Mouse (Mus musculus) spleen, postnatal 36 days (tissue): ENCODE measurements around the gene Smg1.
A peak's percentile ranks its signal among the peaks of the same experiment; 100 is the strongest.

Experiments used
- DNase-seq, 2 experiments: peaks; one replicate each; pipeline ENCODE4 v3.0.0; 2022; ENCODE audit warnings: low spot score in 2 of 2, mixed read lengths in 1 of 2

The Smg1 gene

DNA sequence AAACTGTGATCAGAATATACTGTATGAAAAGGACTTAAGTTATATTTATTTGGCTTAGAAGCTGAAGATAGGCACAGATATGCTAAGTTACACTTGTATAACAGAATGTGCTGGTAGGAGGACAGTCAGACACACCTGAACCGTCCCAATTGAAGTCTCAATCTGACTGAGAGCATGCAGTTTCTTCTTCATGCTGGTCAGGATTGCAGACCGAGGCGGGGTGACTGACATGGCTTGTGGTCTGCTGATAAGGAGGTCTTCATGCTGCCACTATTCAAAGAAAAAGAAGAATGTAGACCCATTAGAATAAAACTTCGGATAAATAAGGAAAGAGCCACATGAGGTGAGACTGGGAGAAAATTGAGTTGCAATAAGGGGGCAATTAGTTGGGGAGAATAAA lies 100.3 kb downstream of the Smg1 start:
- DNase-seq: no peak

DNA sequence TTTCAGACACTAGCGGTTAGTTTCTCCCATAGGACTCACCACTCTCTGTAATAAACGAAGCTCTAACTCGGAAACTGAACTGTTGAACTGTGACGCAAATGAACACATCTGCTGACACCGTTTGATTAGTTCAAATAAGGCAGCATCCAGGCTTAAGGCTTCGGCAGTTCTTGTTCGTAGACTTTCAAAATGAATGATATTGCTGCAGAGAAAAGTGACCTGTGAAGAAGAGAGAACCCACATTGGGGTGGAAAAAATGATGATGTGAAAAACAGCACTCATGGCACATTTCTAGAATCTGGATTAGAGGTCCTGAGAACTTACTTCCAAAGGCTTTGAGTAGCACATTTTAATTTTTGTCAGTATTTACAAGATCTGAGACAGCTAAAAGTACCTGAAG lies 102.2 kb downstream of the Smg1 start:
- no peak for DNase-seq

DNA sequence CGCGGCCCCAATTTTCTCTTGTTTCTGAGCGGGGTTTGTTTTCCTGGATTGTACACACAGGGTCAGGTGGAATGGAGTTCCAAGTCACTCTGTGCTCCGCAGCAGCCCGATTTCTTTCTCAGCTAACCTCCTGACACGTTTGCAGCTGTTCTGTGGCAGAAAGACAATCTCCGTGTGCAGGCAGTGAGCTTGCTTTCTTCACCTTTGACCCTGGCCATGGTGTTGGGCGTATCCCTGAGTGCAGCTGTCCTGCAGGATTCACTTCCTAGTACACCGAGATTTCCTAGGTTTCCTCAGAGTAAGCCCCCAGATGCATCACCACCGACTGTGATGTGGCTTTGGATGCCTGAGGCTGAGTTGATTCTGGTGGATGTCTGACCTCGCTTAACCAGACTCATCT lies 108.3 kb downstream of the Smg1 start:
- no peak for DNase-seq

DNA sequence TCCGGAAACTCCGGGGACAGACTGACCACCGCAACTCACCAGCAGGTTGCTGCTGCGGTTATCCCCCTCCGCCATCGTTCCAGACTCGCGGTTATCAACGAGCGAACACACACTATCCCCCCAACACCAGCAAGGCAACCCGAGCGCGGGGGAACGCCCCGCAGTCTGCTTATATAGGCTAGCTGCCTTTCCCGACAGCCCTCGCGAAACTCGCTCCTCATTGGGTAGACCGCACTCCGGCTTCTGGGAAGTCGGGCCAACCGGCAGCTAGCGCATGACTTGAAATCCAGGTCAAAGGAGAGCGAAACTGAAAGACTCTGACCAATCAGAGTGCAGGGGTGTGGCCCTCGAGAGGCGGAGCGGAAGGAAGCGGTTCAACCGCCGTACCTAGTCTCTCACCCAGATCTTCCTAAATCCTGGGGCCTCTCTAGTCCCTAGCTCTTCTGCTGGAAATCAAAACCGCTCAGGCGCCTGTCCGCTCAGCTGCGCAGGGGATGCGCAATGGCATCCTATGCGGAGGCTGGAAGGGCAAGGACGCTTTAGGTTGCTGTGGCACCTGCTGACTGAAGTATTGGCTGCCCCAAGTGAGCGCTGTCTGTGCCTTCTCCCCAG lies 113.9 kb downstream of the Smg1 start, which contains the start of gene Arl6ip1:
Arl6ip1 (minus strand) TSS at position 233 of the 612 bp plus-strand sequence.
- DNase-seq: peak; percentile 99

DNA sequence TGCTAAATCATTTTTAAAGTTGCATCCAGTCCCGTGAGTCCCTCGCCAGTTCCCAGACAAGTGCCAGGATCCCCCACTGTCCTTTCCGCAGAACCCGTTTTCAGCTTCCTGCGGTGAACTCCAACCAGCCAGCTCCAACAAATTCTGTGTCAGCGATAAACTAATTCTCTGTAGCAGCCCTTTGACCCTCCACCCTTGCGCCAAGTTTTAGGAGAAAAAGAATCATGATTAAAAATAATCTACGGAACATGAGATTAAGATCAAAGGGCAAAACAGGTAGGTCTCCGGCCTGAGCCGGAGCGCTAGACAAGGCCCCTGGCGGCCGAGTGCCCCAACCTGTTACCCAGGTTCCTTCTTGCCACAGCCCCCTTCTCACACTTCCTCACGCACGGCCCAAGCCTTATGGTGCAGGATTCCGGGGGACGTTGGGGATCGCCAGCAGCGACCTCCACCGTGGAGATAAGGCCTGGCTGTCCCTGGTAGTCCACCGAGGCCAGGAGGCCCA lies 114.5 kb downstream of the Smg1 start:
- no peak for DNase-seq

DNA sequence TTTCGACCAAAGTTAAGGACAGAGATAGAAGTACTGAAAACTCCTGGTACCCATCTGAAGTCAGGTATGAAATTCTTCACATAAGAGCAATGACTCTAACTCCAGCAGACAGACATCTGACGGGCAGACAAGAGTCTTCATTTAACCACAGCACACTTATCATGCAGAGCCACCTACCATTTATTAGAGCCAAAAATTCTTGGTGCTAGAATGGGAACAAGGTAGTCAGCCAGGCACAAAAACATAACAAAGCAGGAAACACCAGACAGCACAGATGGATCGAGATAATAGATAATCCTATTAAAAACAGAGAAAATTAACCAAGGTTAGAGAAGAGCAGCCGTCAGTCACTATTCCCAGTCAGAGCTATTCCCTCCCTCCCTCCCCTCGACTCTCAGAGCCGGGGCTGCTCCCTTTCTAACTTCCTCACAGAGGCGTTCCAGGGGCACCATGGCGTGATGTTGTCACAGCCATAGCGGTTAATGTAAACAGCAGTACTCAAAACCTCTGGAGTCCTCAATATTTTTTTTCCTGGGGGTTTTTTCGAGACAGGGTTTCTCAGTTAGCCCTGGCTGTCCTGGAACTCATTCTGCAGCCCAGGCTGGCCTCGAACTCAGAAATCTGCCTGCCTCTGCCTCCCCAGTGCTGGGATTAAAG lies 117.1 kb downstream of the Smg1 start:
- no peak for DNase-seq

DNA sequence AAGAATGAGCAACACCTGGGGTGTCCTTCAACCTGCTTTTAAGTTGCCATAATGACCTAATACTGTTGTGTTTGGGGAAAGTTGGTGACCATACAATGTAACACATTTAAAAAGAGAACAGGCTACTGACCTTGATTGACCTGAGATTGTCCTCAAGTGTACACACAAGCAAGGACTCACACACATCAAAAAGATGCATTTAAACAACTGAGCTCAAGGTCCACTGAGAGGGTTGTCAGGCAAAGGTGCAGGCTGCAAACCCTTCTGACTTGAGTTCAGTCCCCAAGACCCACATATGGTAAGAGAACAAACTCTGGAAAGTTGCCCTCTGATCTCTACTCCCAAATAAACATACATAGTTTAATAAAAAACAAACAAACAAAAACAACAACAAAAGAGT lies 117.7 kb downstream of the Smg1 start:
- DNase-seq: no peak

DNA sequence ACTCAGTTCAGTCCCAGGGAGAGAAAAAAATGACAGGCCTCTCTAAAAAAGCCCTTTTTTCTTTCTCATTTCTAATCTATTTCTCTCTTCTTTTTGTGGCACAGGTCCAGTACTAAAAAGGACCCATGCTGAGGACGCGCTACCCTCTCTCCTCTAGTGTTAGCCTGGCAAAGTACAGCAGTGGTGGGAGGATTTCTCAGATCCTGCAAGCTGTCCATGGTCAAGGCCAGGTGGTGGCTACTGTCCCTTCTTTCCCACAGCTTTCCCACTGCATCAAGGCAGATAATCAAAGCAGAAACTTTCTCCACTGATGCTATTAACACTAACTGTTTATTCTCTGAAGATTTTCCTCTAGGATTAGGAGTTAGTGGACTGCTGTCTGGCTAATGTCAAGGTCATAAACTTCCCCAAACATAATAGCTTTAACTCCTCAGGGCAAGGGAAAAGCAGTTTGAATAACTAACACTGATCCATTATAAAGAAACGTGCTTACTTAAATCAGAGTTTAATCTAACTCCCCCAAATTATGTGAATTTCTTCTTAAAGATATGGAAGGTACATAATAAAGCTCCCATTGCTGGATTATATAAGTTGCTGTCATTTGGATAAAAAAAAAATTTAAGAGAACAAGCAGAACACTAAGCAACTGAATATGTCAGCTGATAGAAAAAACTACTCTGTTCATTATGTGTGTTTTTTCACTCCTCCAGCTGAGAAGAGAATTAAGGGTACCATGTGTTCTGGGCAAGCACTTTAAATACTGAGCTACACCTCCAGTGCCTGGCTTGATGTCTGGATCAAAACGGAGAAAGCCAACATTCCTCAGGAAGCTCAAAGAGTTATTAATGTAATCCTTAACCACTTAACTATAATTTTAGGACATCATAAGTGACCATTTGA lies 119.7 kb downstream of the Smg1 start:
- DNase-seq: no peak

DNA sequence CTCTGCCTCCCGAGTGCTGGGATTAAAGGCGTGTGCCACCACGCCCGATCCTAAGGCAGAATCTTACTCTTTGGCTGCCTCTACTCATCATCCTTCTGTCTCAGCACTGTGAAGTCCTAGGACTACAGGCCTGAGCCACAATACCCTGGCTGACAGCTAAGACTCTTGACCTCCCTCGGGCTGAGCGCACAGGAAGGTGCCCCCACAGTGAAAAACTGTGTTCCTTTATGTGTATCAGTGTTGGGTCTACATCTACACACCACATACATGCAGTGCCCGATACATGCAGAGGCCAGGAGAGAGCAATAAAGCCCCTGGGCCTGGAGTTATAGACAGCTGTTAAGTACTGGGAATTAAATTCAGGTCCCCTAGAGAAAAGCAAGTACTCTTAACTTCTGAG lies 121.2 kb downstream of the Smg1 start:
- no peak for DNase-seq

DNA sequence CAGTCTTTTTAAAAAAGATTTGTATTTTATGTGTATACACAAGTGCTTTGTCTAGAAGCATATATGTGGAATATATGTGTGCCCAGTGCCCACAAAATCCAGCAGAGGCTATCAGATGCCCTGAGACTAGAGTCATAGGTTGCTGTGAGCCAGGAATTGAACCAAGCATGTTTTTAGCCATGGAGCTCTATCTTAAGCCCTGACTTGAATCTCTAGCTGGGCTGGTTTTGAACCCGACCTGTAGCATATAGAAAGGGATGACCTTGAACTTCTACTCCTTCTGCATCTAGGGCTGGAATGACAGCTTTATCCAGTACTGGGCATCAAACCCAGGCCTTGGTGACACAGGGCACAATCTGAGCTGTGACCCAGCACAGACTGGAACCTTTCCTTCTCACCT lies 122.8 kb downstream of the Smg1 start:
- no peak for DNase-seq

DNA sequence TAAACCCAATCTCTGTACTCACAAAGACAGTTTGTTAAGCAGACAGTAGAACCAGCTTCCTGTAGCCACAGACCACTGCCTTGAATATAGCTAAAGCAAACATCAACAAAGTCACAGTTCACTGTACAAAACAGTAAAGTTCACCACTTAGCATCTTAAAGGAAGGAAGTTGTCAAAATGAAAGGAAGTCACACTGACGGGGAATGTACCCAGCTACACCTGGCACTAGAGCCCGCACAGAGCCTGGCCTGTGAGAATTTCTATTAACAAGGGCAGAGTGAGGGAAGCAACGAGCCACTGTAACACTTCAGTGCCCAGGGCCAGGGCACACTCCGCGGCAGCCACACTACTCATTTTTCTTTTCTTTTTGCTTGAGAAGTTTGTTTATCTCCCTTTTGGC lies 123.5 kb downstream of the Smg1 start:
- DNase-seq: peak; percentile 81 to 82

DNA sequence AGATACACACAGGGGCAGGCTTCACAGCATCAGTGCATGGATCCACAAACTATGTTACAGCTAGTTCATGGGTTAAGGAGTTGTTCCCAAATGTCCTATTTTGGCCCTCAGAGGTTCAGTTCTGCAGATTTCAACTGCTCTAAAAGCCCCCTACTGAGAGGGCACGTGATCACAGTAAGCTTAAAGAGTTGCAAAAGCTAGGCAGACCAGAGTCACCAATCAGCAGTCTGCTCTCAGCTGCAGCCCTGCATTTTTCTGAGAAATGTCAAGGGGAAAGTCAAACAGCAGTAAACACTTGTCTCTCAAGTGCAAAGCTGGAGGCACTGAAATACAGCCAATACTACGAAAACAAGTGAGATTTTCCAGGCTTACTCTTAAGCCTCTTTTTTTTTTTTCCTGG lies 124.3 kb downstream of the Smg1 start:
- peak; percentile 24 to 33 for DNase-seq

DNA sequence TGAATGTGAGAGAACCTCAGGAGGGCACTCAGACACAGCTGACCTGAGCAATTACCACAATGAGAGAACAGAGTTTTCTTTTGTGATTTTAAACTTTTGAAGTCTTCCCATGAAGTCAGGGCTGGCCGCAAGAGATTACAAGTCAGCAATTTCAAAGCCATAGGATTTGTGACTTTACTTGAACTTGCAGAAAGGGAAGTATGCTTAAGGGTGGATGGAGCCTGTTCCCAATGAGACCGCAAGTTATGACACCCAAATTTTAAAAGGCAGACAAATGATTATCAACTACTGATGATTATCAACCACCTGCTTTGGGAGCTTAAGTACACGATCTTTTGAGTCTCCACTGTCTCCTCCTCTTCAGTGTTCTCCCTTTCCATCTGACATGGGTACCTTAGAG lies 125.0 kb downstream of the Smg1 start:
- no peak for DNase-seq

DNA sequence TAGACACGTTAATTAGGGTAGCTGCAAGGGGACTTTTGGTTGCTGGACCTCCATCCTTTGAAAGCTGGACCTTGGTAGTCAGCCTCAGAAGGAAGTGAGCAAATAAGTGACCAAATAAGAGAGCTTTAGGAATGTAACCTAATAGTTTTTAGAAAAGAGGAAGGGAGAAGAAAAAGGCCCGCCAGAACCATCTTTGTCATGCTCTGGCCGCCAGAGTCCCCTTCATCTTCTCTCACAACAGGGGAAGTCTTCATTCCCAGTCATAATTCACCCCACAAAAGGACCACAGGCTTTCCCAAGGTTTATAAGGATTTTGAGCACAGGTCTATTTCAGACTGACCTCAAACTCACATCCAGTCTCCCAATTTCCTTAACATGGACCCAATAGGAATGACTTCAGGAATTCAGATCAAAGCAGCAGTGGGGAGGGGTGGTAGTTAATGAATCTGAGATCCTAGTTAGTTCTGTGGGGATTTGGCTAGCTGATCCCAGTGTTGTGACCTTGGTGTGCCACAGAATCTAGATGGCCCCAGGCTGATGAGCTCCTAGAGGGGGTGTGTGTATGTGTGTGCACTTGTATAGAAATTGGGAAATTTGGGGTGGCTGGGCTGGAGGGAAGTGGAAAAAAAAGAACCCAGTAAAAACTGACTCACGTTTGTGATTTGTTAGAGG lies 125.8 kb downstream of the Smg1 start:
- no peak for DNase-seq

DNA sequence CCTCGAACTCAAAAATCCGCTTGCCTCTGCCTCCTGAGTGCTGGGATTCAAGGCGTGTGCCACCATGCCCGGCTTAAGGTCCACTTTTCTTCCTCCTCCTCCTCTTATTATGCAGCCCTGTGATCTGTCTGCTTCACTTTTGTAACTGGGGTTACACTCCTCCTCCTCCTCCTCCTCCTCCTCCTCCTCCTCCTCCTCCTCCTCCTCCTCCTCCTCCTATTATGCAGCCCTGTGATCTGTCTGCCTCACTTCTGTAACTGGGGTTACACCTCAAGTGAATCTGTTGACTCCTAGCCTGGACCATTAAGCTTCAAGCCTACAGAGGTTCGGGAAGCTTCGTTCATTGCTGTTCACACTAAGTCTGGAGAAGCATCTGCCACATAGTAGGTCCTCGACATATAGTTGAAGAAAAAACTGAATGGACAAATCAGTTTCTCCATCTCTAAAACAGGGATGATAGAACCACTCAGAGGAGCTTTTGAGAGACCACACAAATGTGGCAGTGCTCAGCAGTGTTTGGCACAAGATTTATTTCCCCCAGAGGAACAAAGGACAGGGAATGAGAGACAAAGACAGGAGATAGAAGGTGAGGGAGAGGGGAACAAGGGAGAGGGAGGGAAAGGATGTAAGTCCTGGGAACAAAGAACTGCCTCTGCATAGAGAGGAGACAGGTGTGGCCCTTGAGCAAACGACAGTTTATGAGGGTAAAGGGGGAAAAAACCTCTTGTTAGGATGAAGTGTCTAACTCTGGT lies 126.5 kb downstream of the Smg1 start:
- no peak for DNase-seq

DNA sequence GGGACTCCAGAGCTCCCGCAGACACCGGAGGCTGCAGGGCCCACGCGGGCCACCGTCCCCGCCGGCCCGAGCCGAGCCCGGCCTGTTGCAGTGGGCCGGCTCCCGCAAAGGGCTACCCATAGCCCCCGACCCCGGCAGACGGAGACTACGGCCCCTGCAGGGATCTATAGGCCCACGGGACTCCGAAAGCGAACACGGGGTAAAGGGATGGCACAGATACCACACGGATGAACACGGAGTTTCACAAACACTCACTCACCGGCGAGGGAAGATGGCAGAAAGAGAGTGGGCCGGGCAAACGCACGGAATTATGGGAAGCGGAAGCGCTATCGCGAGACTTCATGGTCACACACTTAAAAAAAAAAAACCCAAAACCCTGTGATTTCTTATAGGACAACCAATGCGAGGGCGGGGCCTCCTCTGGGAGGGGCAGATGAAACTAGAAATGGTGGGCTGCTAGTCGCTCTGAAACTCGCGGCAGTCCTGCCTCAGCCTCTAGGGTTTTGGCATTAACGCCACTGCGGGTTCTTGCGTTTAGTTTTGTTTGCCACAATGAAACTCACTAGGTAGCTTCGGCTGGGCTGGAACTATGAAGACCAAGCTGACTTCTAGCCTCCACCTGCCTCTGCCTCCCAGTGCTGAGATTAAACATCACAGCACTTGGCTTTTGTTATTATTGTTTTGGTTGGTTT lies 127.4 kb downstream of the Smg1 start, which contains the start of gene Rps15a:
Rps15a (minus strand) TSS at position 312 of the 692 bp plus-strand sequence.
- DNase-seq: peak; percentile 92 to 96

DNA sequence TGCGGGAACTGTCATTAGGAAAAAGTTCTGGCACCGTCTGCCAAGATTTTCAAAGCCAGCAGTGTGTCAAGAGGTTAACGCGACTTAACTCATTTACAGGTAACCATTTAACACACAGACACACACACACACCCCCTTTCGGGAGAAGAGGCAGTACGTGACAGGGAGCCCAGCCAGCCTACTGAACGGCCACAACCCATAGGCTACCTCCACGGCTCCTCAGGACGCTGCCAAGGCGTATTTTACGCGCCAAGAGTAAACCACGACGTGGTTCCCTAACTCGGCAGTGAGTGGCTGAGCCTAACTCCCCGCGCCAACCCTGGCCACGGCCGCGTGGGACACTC lies 128.0 kb downstream of the Smg1 start:
- DNase-seq: no peak

DNA sequence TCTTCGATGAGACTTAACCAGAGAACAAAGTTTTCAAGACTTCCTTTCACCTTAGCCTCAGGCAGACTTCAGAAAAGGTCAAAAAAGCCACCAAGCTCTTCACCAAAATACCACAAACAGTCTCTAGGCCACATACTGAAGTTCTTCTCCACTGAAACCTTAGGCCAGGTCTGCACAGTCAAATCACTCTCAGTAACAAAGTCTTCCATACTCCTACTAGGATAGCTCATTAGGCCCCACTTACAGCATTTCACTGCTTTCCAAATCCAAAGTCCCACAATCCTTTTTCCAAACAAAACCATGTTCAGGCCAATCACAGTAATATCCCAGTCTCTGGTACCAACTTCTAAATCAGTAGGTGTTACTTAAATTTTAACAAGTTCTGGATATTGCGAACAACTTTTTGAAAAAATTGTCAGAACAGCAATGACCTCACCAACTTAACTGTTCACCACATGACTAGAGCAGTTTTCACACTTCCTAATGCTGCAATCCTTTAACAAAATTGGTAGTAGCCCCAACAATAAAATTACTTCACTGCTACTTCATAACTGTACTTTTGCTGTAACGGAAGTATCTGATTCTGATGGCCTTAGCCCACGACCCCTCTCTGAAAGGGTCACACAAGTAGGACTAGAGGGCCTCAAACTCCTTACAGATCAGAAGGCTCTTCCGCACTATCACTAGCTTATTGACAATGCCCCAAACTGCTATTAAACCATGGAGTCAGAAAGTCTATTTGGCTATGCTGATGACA lies 129.8 kb downstream of the Smg1 start:
- DNase-seq: no peak

DNA sequence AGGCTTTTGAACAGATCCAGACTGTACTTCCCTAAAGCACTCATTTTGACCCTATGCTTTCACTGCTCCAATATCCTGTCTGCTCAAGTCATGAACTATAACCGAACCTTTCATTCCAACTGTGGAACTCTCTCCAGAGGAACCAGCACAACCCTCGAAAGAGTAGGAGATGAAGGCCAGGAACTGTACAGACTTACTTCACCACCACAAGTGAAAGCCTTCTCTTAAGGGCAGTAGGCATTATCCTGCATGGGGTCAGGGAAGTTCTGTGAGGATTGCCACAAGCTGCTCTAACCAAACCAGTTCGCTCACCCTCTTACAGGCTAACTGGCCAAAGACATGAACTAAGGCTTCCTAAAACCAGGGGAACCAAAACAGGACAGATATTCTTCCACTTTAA lies 132.3 kb downstream of the Smg1 start:
- DNase-seq: no peak

DNA sequence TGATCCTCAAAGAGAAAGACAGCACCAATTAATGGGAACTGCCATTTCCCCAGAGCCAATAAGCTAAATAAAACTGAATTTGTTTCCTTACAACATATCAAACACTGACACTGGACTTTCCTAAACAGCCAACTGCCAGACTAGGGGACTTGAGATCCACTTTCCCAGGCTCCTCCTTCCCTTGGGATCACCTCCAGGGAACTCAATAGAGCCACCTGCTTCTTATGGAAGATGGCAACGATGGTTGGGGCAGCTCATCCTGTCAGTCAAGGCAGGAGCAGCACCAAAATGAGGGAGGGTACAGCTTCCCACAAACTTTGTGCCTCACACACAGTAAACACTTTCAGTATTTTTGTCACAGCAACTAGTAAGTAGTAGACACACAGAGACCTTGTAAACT lies 135.8 kb downstream of the Smg1 start:
- no peak for DNase-seq
